Comparison of ENCODE assay signal across 15 mouse cellular contexts in the genomic region with DNA sequence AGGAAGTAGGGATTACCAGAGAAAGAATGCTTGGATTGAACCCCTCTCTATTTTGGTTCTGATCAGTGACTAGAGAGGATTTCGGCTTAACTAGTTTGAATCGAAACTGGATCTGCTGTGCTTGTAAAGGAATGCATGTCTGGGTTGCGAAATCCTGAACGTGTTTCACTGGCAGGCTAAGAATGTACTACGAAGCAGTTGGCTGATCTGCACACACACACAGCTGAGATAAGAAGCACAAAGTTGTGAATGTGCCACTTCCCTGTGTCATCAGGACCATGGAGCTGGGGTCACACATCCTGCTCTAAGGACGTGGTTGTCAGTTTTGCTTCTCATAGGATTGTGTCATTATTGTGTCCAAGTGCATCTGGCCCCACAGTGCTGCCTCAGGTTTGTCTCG. TPM values are rescaled to one million over a fixed set of nuclear protein-coding genes. Genes with fewer than 3 reads are reported as not detected.
DNase-seq lines count a peak whose midpoint lies in the region; ATAC-seq lines count a peak whose summit lies in the region.
"Had no signal": no experiment of that assay in that cellular context is flagged by ENCODE, and none has a peak within 500 bp of the region (broad histone marks: within the 10 kb centered on the region; RNA-seq: fewer than 3 reads in every experiment).

No protein-coding gene starts in this region.

- H3K36me3 ChIP-seq in lung, embryonic 15.5 days, result no peaks in the 10 kb centered on the region

- no peak overlapping the region for H3K4me2 ChIP-seq in lung, embryonic 15.5 days
- H3K4me2 ChIP-seq: midbrain, embryonic 15.5 days had no signal

- no peak overlapping the region for H3K9ac ChIP-seq in lung, embryonic 15.5 days
- H3K9ac ChIP-seq: midbrain, embryonic 15.5 days had no signal

- peak; percentile 42 to 57 for DNase-seq in heart, adult 18-20 months
- no peak for DNase-seq in heart, postnatal 25 days (ENCODE audit: low spot score)
- peak; percentile 9 for DNase-seq in 416B (ENCODE audit: low read depth)
- no peak for DNase-seq in gastrocnemius, postnatal 4 days (ENCODE audit: low spot score in 2 of 2)
- DNase-seq in neural tube, embryonic 10.5 days (ENCODE audit: extremely low spot score, low spot score), result no peak
- DNase-seq: cerebellum, adult 2 months; kidney, adult 9 months; right cerebral cortex, postnatal 14 days had no signal

- peak; percentile 89 for ATAC-seq in granulocyte monocyte progenitor cell, adult 5-6 weeks (replicated peaks; ENCODE audit: poor library complexity, severe bottlenecking)
- peak; percentile 75; the same call in 1 of the 2 replicates for ATAC-seq in lung, embryonic 15.5 days (ENCODE audit: borderline replicate concordance, extremely low read depth, low FRiP score, low TSS enrichment)
- ATAC-seq in CD4-positive, CD25-positive, alpha-beta regulatory T cell, adult 4 months, result no peak
- ATAC-seq: midbrain, embryonic 15.5 days had no signal

- H3K27me3 ChIP-seq in lung, embryonic 15.5 days, result no peaks in the 10 kb centered on the region
- H3K27me3 ChIP-seq: midbrain, embryonic 15.5 days had no signal

- H3K4me1 ChIP-seq in lung, embryonic 15.5 days, result peaks cover 8% of the 10 kb centered on the region; the same call in 1 of the 2 replicates
- H3K4me1 ChIP-seq: midbrain, embryonic 15.5 days had no signal

- WGBS in lung, embryonic 15.5 days, result 33% methylated on average over 7 of the region's 7 CpGs

- no peaks in the 10 kb centered on the region for H3K9me3 ChIP-seq in lung, embryonic 15.5 days
- H3K9me3 ChIP-seq: midbrain, embryonic 15.5 days had no signal

- intact Hi-C loops in heart, postnatal 25 days (cut with DNase I), result no loop called here

- no peak overlapping the region for H3K4me3 ChIP-seq in lung, embryonic 15.5 days
- H3K4me3 ChIP-seq: hindbrain, embryonic 10.5 days; midbrain, embryonic 15.5 days had no signal

- peak overlapping the region; percentile 43 for H3K27ac ChIP-seq in lung, embryonic 15.5 days
- H3K27ac ChIP-seq: hindbrain, embryonic 10.5 days; midbrain, embryonic 15.5 days had no signal

RNA-seq across cellular contexts. Expression of gene Tdrd6, which starts 14.3 kb away (rescaled TPM):
- not detected for total RNA-seq in heart, adult 18-20 months (2021)
- not detected for total RNA-seq in heart, postnatal 25 days (2021)
- not detected in 2 replicates for total RNA-seq in granulocyte monocyte progenitor cell, adult 5-6 weeks (2014; fragmentation: Nextera tagmentation)
- not detected in 2 replicates for total RNA-seq in granulocyte monocyte progenitor cell, adult 5-6 weeks (2017)
- polyA plus RNA-seq in lung, embryonic 15.5 days (2015; fragmentation: Nextera tagmentation; extraction: Ambion mirVana), result not detected in 2 replicates
- under 1 TPM; 0.10 to 0.34 TPM for total RNA-seq in gastrocnemius, postnatal 4 days (2021)
- polyA plus RNA-seq in CD4-positive, CD25-positive, alpha-beta regulatory T cell, adult 4 months (2017; shearing (Covaris generic)), result not detected
- total RNA-seq: neutrophil, adult 5-6 weeks had no signal
- polyA plus RNA-seq: embryonic facial prominence, embryonic 11.5 days had no signal

RNA-seq across cellular contexts. Expression of gene Slc25a27, which starts 22.6 kb away (rescaled TPM):
- total RNA-seq in heart, adult 18-20 months (2021), result 1 to 10 TPM; 1.7 to 3.2 TPM
- total RNA-seq in heart, postnatal 25 days (2021), result 1 to 10 TPM; 2.4 to 2.5 TPM
- 5.1 and 6.4 TPM in 2 replicates for total RNA-seq in granulocyte monocyte progenitor cell, adult 5-6 weeks (2014; fragmentation: Nextera tagmentation)
- total RNA-seq in granulocyte monocyte progenitor cell, adult 5-6 weeks (2017), result 1.4 and 3.0 TPM in 2 replicates
- 17.9 and 21.5 TPM in 2 replicates for polyA plus RNA-seq in lung, embryonic 15.5 days (2015; fragmentation: Nextera tagmentation; extraction: Ambion mirVana)
- total RNA-seq in gastrocnemius, postnatal 4 days (2021), result 1 to 10 TPM; 4.1 to 6.7 TPM
- polyA plus RNA-seq in CD4-positive, CD25-positive, alpha-beta regulatory T cell, adult 4 months (2017; shearing (Covaris generic)), result 1 to 10 TPM; 4.3 to 4.5 TPM

RNA-seq across cellular contexts. Expression of gene Cyp39a1, which starts 22.9 kb away (rescaled TPM):
- 1 to 10 TPM; 4.5 to 4.6 TPM for total RNA-seq in heart, adult 18-20 months (2021)
- total RNA-seq in heart, postnatal 25 days (2021), result 1 to 10 TPM; 4.4 to 4.8 TPM
- 2.3 and 2.4 TPM in 2 replicates for total RNA-seq in granulocyte monocyte progenitor cell, adult 5-6 weeks (2014; fragmentation: Nextera tagmentation)
- total RNA-seq in granulocyte monocyte progenitor cell, adult 5-6 weeks (2017), result 4.0 and 5.2 TPM in 2 replicates
- 39.2 and 43.2 TPM in 2 replicates for polyA plus RNA-seq in lung, embryonic 15.5 days (2015; fragmentation: Nextera tagmentation; extraction: Ambion mirVana)
- 1 to 10 TPM; 8.0 to 8.4 TPM for total RNA-seq in gastrocnemius, postnatal 4 days (2021)
- polyA plus RNA-seq in CD4-positive, CD25-positive, alpha-beta regulatory T cell, adult 4 months (2017; shearing (Covaris generic)), result 1 to 10 TPM in 1 of 2 experiments, under 1 TPM in 1; 0.74 to 2.3 TPM

Comparison
In these comparisons a context has a peak if more than half of its experiments do, and no peak if none do; other contexts are left out.
1. DNase-seq: peak in heart, adult 18-20 months (2 of 2) and 416B (single experiment); none in heart, postnatal 25 days (single experiment), gastrocnemius, postnatal 4 days (0 of 2) and neural tube, embryonic 10.5 days (single experiment).